Mouse (Mus musculus) midbrain, embryonic 13.5 days (tissue): Measurements from ENCODE around the gene Ddx23. TPM values are rescaled to one million over a fixed set of nuclear protein-coding genes. Genes with fewer than 3 reads are reported as not detected.

Experiments
- ATAC-seq: fragments of 200-750 bp; cut with Nextera tagmentation; 2 replicates; pipeline ENCODE4 v1.8.0; 2017; ENCODE audit warnings: mild to moderate bottlenecking, moderate TSS enrichment, moderate library complexity
- H3K27ac ChIP-seq: fragments of 300-500 bp; sonication (generic); 2 replicates; pipeline ENCODE4 v1.5.1; 2015; ENCODE audit warnings: inconsistent platforms, mild to moderate bottlenecking, moderate library complexity
- H3K27me3 ChIP-seq: fragments of 300-500 bp; sonication (generic); 2 replicates; pipeline ENCODE4 v1.6.1; 2015; ENCODE audit warnings: mild to moderate bottlenecking, inconsistent platforms
- H3K36me3 ChIP-seq: fragments of 300-500 bp; sonication (generic); 2 replicates; pipeline ENCODE4 v1.6.1; 2015; ENCODE audit warnings: mild to moderate bottlenecking, inconsistent platforms
- H3K4me1 ChIP-seq: fragments of 300-500 bp; sonication (generic); replicated peaks from 2 replicates; pipeline ENCODE4 v1.6.1; 2015; ENCODE audit warnings: inconsistent platforms
- H3K4me2 ChIP-seq: fragments of 300-500 bp; sonication (generic); replicated peaks from 2 replicates; pipeline ENCODE4 v1.6.1; 2015; ENCODE audit warnings: moderate library complexity, mild to moderate bottlenecking, inconsistent platforms
- H3K4me3 ChIP-seq: fragments of 300-500 bp; sonication (generic); replicated peaks from 2 replicates; pipeline ENCODE4 v1.5.1; 2015; ENCODE audit warnings: mild to moderate bottlenecking, inconsistent platforms
- H3K9ac ChIP-seq: fragments of 300-500 bp; sonication (generic); replicated peaks from 2 replicates; pipeline ENCODE4 v1.6.1; 2015; ENCODE audit warnings: mild to moderate bottlenecking, inconsistent platforms
- H3K9me3 ChIP-seq: fragments of 300-500 bp; sonication (generic); 2 replicates; pipeline ENCODE4 v1.6.1; 2016; ENCODE audit warnings: mild to moderate bottlenecking, inconsistent platforms
- WGBS: fragments of 180-500 bp; shearing (Covaris S2); methylation state at CpG from one replicate; pipeline ENCODE4 v1.1.7; 2015; 5-methylcytosine and 5-hydroxymethylcytosine counted together
- polyA plus RNA-seq: library from polyadenylated mRNA; unstranded; fragments of >200 nt; fragmentation: Nextera tagmentation; extraction: Ambion mirVana; gene quantifications from 2 replicates; pipeline ENCODE4 v1.2.1, GENCODE M21; 2015

Ddx23 gene
- 28.6 and 29.5 TPM in 2 replicates for polyA plus RNA-seq

GRCm38 (mm10) chr15:98662567-98663545 lies at the start of gene Ddx23:
Ddx23 (minus strand) TSS chr15:98662894.
- peaks cover 14% of the 10 kb centered on the region for H3K36me3 ChIP-seq
- H3K27ac ChIP-seq = peak within 1 kb of the TSS; percentile 88
- H3K9ac ChIP-seq = peak within 1 kb of the TSS; percentile 89
- H3K4me1 ChIP-seq = peaks cover 16% of the 10 kb centered on the region
- ATAC-seq = peak; percentile 98
- 3% methylated on average over 48 of the region's 48 CpGs for WGBS
- H3K4me3 ChIP-seq = peak within 1 kb of the TSS; percentile 84
- no peaks in the 10 kb centered on the region for H3K9me3 ChIP-seq
- H3K27me3 ChIP-seq = no peaks in the 10 kb centered on the region
- H3K4me2 ChIP-seq = peak within 1 kb of the TSS; percentile 78

- no peak overlapping the region for H3K4me3 ChIP-seq
- H3K4me2 ChIP-seq = no peak overlapping the region
- H3K9me3 ChIP-seq = no peaks in the 10 kb centered on the region
- H3K9ac ChIP-seq = no peak overlapping the region
- H3K4me1 ChIP-seq = peaks cover 5% of the 10 kb centered on the region
- H3K27me3 ChIP-seq = peaks cover 11% of the 10 kb centered on the region; the same call in 1 of the 2 replicates
- no peak for ATAC-seq
- H3K36me3 ChIP-seq = no peaks in the 10 kb centered on the region
- 13% methylated on average over 9 of the region's 9 CpGs for WGBS
- H3K27ac ChIP-seq = no peak overlapping the region
Measured at GRCm38 (mm10) chr15:98710442-98710841, 47.7 kb upstream of the Ddx23 start.

GRCm38 (mm10) chr15:98707766-98708372 lies 45.2 kb upstream of the Ddx23 start, which contains the start of gene Ccdc65:
Ccdc65 (plus strand) TSS chr15:98708207.
- Histone ChIP-seq H3K27ac (no peak within 1 kb of the TSS), H3K27me3 (peaks cover 21% of the 10 kb centered on the region), H3K9ac (peak within 1 kb of the TSS; percentile 54), H3K4me2 (peak within 1 kb of the TSS; percentile 59), H3K36me3 (no peaks in the 10 kb centered on the region), H3K4me1 (peaks cover 5% of the 10 kb centered on the region), H3K4me3 (peak within 1 kb of the TSS; percentile 38), H3K9me3 (no peaks in the 10 kb centered on the region)
- 19% methylated on average over 16 of the region's 16 CpGs for WGBS
- ATAC-seq = peak; percentile 62

- peaks cover 46% of the 10 kb centered on the region for H3K27me3 ChIP-seq
- H3K36me3 ChIP-seq = no peaks in the 10 kb centered on the region
- 77% methylated on average over 9 of the region's 9 CpGs for WGBS
- ATAC-seq = no peak
- H3K9me3 ChIP-seq = no peaks in the 10 kb centered on the region
- peaks cover 14% of the 10 kb centered on the region for H3K4me1 ChIP-seq
- no peak overlapping the region for H3K9ac ChIP-seq
- H3K4me3 ChIP-seq = no peak overlapping the region
- no peak overlapping the region for H3K27ac ChIP-seq
- no peak overlapping the region for H3K4me2 ChIP-seq
Measured at GRCm38 (mm10) chr15:98704312-98704711, 41.6 kb upstream of the Ddx23 start.

- Histone ChIP-seq H3K9me3 (no peaks in the 10 kb centered on the region), H3K4me1 (peaks cover 13% of the 10 kb centered on the region), H3K36me3 (no peaks in the 10 kb centered on the region), H3K4me2 (peak overlapping the region; percentile 64), H3K27me3 (peaks cover 41% of the 10 kb centered on the region), H3K4me3 (peak overlapping the region; percentile 40), H3K9ac (peak overlapping the region; percentile 56; the same call in 1 of the 2 replicates), H3K27ac (peak overlapping the region; percentile 19)
- peak; percentile 93 for ATAC-seq
- 5% methylated on average over 40 of the region's 40 CpGs for WGBS
Measured at GRCm38 (mm10) chr15:98699190-98700105, 36.8 kb upstream of the Ddx23 start.

GRCm38 (mm10) chr15:98696216-98696615 lies 33.5 kb upstream of the Ddx23 start:
- Histone ChIP-seq H3K4me3 (no peak overlapping the region), H3K27me3 (peaks cover 15% of the 10 kb centered on the region), H3K4me1 (peaks cover 25% of the 10 kb centered on the region), H3K9me3 (no peaks in the 10 kb centered on the region), H3K4me2 (no peak overlapping the region), H3K9ac (no peak overlapping the region), H3K36me3 (no peaks in the 10 kb centered on the region), H3K27ac (no peak overlapping the region)
- no peak for ATAC-seq
- WGBS = 51% methylated on average over 8 of the region's 8 CpGs

- H3K4me3 ChIP-seq = no peak overlapping the region
- H3K27me3 ChIP-seq = peaks cover 10% of the 10 kb centered on the region
- H3K9me3 ChIP-seq = no peaks in the 10 kb centered on the region
- no peak for ATAC-seq
- peaks cover 30% of the 10 kb centered on the region for H3K4me1 ChIP-seq
- 64% methylated on average over 9 of the region's 9 CpGs for WGBS
- H3K4me2 ChIP-seq = no peak overlapping the region
- H3K9ac ChIP-seq = no peak overlapping the region
- no peaks in the 10 kb centered on the region for H3K36me3 ChIP-seq
- no peak overlapping the region for H3K27ac ChIP-seq
Measured at GRCm38 (mm10) chr15:98695726-98696125, 33.0 kb upstream of the Ddx23 start.

- 0 out of 2 replicates have a peak overlapping the region, but pooled peaks have one; percentile 63 for H3K27ac ChIP-seq
- no peaks in the 10 kb centered on the region for H3K36me3 ChIP-seq
- H3K4me2 ChIP-seq = no peak overlapping the region
- no peak for ATAC-seq
- no peak overlapping the region for H3K9ac ChIP-seq
- peaks cover 31% of the 10 kb centered on the region for H3K4me1 ChIP-seq
- WGBS = 52% methylated on average over 11 of the region's 11 CpGs
- no peaks in the 10 kb centered on the region for H3K9me3 ChIP-seq
- no peaks in the 10 kb centered on the region for H3K27me3 ChIP-seq
- no peak overlapping the region for H3K4me3 ChIP-seq
Measured at GRCm38 (mm10) chr15:98692171-98692715, 29.5 kb upstream of the Ddx23 start.

- peaks cover 31% of the 10 kb centered on the region for H3K4me1 ChIP-seq
- H3K9ac ChIP-seq = 0 out of 2 replicates have a peak overlapping the region, but pooled peaks have one; percentile 26
- no peak overlapping the region for H3K4me3 ChIP-seq
- 2% methylated on average over 7 of the region's 7 CpGs for WGBS
- peak overlapping the region; percentile 63 for H3K27ac ChIP-seq
- H3K4me2 ChIP-seq = peak overlapping the region; percentile 17
- H3K27me3 ChIP-seq = no peaks in the 10 kb centered on the region
- peak; percentile 87 for ATAC-seq
- no peaks in the 10 kb centered on the region for H3K9me3 ChIP-seq
- H3K36me3 ChIP-seq = no peaks in the 10 kb centered on the region
Measured at GRCm38 (mm10) chr15:98691486-98692147, 28.9 kb upstream of the Ddx23 start.

GRCm38 (mm10) chr15:98689682-98690081 lies 27.0 kb upstream of the Ddx23 start:
- Histone ChIP-seq H3K36me3 (no peaks in the 10 kb centered on the region), H3K4me1 (peaks cover 31% of the 10 kb centered on the region), H3K4me3 (no peak overlapping the region), H3K27ac (no peak overlapping the region), H3K4me2 (no peak overlapping the region), H3K27me3 (no peaks in the 10 kb centered on the region), H3K9ac (no peak overlapping the region), H3K9me3 (no peaks in the 10 kb centered on the region)
- 85% methylated on average over 2 of the region's 2 CpGs for WGBS
- ATAC-seq = no peak

GRCm38 (mm10) chr15:98685926-98686325 lies 23.2 kb upstream of the Ddx23 start:
- H3K4me2 ChIP-seq = no peak overlapping the region
- no peaks in the 10 kb centered on the region for H3K36me3 ChIP-seq
- H3K9ac ChIP-seq = no peak overlapping the region
- H3K4me3 ChIP-seq = no peak overlapping the region
- WGBS = 71% methylated on average over 3 of the region's 3 CpGs
- no peak for ATAC-seq
- no peaks in the 10 kb centered on the region for H3K27me3 ChIP-seq
- peaks cover 15% of the 10 kb centered on the region for H3K4me1 ChIP-seq
- no peaks in the 10 kb centered on the region for H3K9me3 ChIP-seq
- no peak overlapping the region for H3K27ac ChIP-seq
